Mouse (Mus musculus): ENCODE data around the gene Slc1a4. TPM values are rescaled to one million over a fixed set of nuclear protein-coding genes. Genes with fewer than 3 reads are reported as not detected.

Slc1a4 gene
- polyA plus RNA-seq, 1 experiment: 2.9 TPM

DNA sequence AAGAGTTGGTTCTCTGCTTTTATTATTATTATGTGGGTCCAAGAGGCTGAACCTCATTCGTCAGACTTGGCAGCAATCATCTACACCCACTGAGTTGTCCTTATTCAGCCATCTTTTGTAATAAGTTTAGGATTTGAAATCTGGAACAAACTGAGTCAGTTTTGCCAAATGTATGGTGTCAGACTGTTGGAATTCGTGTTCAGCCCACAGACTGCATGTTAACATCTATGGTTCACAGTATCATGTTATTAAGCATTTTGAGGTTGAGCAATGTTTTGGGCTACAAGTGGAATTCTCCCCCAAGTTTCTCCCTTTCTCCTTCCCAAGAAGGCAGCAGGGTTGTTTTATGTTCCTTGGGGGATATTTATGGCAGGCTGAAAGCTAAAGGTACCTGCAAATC, 79.4 kb downstream of the Slc1a4 start:
- DNase-seq (ENCODE audit: low spot score): no peak

Other genes with a start within 250 kb of the Slc1a4 start
- 93.5 and 95.0 TPM in 2 replicates for gene Actr2, start 219.8 kb downstream of the Slc1a4 start, polyA plus RNA-seq (2012; rRNA removed)
- gene Rab1a, start 131.3 kb downstream of the Slc1a4 start, polyA plus RNA-seq (2012; rRNA removed): 195 and 199 TPM in 2 replicates
- 12.6 and 14.1 TPM in 2 replicates for gene Cep68, start 83.3 kb downstream of the Slc1a4 start, polyA plus RNA-seq (2012; rRNA removed)
- gene Sertad2, start 210.5 kb upstream of the Slc1a4 start, polyA plus RNA-seq (2012; rRNA removed): 18.0 and 19.1 TPM in 2 replicates

All from urinary bladder, adult 2 months (tissue).